Mouse (Mus musculus): Measurements from ENCODE around the gene H2al1f.
"Not testable (repeated sequence)": the region's sequence is repeated elsewhere in the genome, so short reads cannot be mapped to it uniquely, and the experiment has no call there.

DNA sequence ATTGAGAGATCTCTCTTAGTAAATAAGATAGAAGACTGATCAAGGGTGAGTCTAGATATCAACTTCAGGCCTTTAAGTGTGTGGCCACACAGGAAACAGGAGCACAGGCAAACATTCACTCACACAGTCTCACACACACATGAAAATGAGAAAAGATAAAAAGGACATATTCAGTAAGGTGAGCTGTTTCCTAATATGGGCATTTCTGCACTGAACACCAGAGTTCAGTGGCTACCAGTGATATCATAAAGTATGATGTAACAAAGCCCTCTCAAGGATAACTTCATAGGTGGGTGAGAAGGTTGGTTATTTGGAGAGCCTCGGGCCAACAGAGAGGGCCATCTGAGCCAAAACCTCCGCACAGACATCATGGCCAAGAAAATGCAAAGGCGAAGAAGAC lies 3.0 kb downstream of the H2al1f start, which contains the start of gene H2al1g:
- TF ChIP-seq CTCF (IDR thresholded peaks at IDR 0.05); POLR2A (IDR thresholded peaks at IDR 0.05; ENCODE audit: insufficient read depth, low read depth, low read length); EP300 (IDR thresholded peaks at IDR 0.05; ENCODE audit: insufficient read depth, low read depth, low read length): not testable (repeated sequence)

Measured in heart, adult 2 months (tissue).